Comparison of ENCODE assay signal across 27 mouse cellular contexts in genomic region chr2:22165919-22166318, GRCm38 (mm10).
DNase-seq lines count a peak whose midpoint lies in the region; ATAC-seq and TF ChIP-seq lines count a peak whose summit lies in the region.
"Had no signal": no experiment of that assay in that cellular context is flagged by ENCODE, and none has a peak within 500 bp of the region (broad histone marks: within the 10 kb centered on the region; RNA-seq: fewer than 3 reads in every experiment).

No protein-coding gene starts in this region.

- H3K9ac ChIP-seq in forebrain, embryonic 16.5 days (replicated peaks; ENCODE audit: low read depth, low read length) = no peak overlapping the region
- no peak overlapping the region for H3K9ac ChIP-seq in forebrain, embryonic 12.5 days
- H3K9ac ChIP-seq in kidney, embryonic 15.5 days = no peak overlapping the region
- H3K9ac ChIP-seq: embryonic facial prominence, embryonic 12.5 days; embryonic facial prominence, embryonic 15.5 days; heart, embryonic 12.5 days; heart, embryonic 15.5 days; hindbrain, embryonic 14.5 days had no signal

- H3K4me1 ChIP-seq in forebrain, embryonic 16.5 days (replicated peaks; ENCODE audit: control insufficient read depth, insufficient read depth, low read length) = no peaks in the 10 kb centered on the region
- H3K4me1 ChIP-seq in forebrain, embryonic 12.5 days = no peaks in the 10 kb centered on the region
- H3K4me1 ChIP-seq in kidney, embryonic 15.5 days = no peaks in the 10 kb centered on the region
- H3K4me1 ChIP-seq: embryonic facial prominence, embryonic 12.5 days; embryonic facial prominence, embryonic 15.5 days; heart, embryonic 12.5 days; heart, embryonic 15.5 days; hindbrain, embryonic 10.5 days had no signal

- no peaks in the 10 kb centered on the region for H3K27me3 ChIP-seq in forebrain, embryonic 16.5 days (replicated peaks; ENCODE audit: control insufficient read depth, insufficient read depth, low read length)
- no peaks in the 10 kb centered on the region for H3K27me3 ChIP-seq in forebrain, embryonic 12.5 days
- H3K27me3 ChIP-seq in kidney, embryonic 15.5 days = no peaks in the 10 kb centered on the region
- H3K27me3 ChIP-seq: embryonic facial prominence, embryonic 12.5 days; embryonic facial prominence, embryonic 15.5 days; heart, embryonic 12.5 days; heart, embryonic 15.5 days had no signal

- ATAC-seq in forebrain, embryonic 16.5 days = peak; percentile 87
- no peak for ATAC-seq in forebrain, embryonic 12.5 days (ENCODE audit: low FRiP score)
- ATAC-seq in kidney, embryonic 15.5 days (replicated peaks; ENCODE audit: low FRiP score) = no peak
- ATAC-seq: CD4-positive, CD25-positive, alpha-beta regulatory T cell, adult 4 months; hindbrain, postnatal 0 days; inflammation-experienced regulatory T-cells, adult 6 months; intestine, embryonic 16.5 days had no signal

- TF ChIP-seq CTCF in brain, embryonic 14.5 days (IDR thresholded peaks at IDR 0.05; ENCODE audit: borderline replicate concordance, extremely low read depth, insufficient read depth, insufficient read length) = no peak

- no peak overlapping the region for H3K27ac ChIP-seq in forebrain, embryonic 16.5 days (ENCODE audit: low read length)
- H3K27ac ChIP-seq in forebrain, embryonic 12.5 days = no peak overlapping the region
- H3K27ac ChIP-seq in kidney, embryonic 15.5 days = no peak overlapping the region
- H3K27ac ChIP-seq: embryonic facial prominence, embryonic 12.5 days; embryonic facial prominence, embryonic 15.5 days; heart, embryonic 15.5 days; hindbrain, embryonic 10.5 days; hindbrain, embryonic 14.5 days; hindbrain, postnatal 0 days had no signal

- no peak overlapping the region for H3K4me2 ChIP-seq in forebrain, embryonic 16.5 days (ENCODE audit: low read length)
- no peak overlapping the region for H3K4me2 ChIP-seq in forebrain, embryonic 12.5 days
- no peak overlapping the region for H3K4me2 ChIP-seq in kidney, embryonic 15.5 days
- H3K4me2 ChIP-seq: embryonic facial prominence, embryonic 12.5 days; embryonic facial prominence, embryonic 15.5 days; heart, embryonic 12.5 days; heart, embryonic 15.5 days; hindbrain, embryonic 14.5 days had no signal

- no peak for TF ChIP-seq POLR2A in brain, embryonic 14.5 days (IDR thresholded peaks at IDR 0.05; ENCODE audit: borderline replicate concordance, extremely low read depth, insufficient read depth, insufficient read length, poor library complexity, severe bottlenecking)

- H3K4me3 ChIP-seq in forebrain, embryonic 16.5 days (replicated peaks; ENCODE audit: low read length) = no peak overlapping the region
- H3K4me3 ChIP-seq in forebrain, embryonic 12.5 days (replicated peaks) = no peak overlapping the region
- no peak overlapping the region for H3K4me3 ChIP-seq in kidney, embryonic 15.5 days (replicated peaks)
- H3K4me3 ChIP-seq: embryonic facial prominence, embryonic 12.5 days; embryonic facial prominence, embryonic 15.5 days; heart, embryonic 12.5 days; heart, embryonic 15.5 days; hindbrain, embryonic 10.5 days had no signal

- no peaks in the 10 kb centered on the region for H3K9me3 ChIP-seq in forebrain, embryonic 16.5 days (ENCODE audit: control insufficient read depth, low read length)
- no peaks in the 10 kb centered on the region for H3K9me3 ChIP-seq in forebrain, embryonic 12.5 days
- no peaks in the 10 kb centered on the region for H3K9me3 ChIP-seq in kidney, embryonic 15.5 days (replicated peaks)
- H3K9me3 ChIP-seq: embryonic facial prominence, embryonic 12.5 days; embryonic facial prominence, embryonic 15.5 days; heart, embryonic 12.5 days; heart, embryonic 15.5 days; hindbrain, embryonic 10.5 days had no signal

- H3K36me3 ChIP-seq in forebrain, embryonic 16.5 days (ENCODE audit: control insufficient read depth, insufficient read depth) = no peaks in the 10 kb centered on the region
- no peaks in the 10 kb centered on the region for H3K36me3 ChIP-seq in forebrain, embryonic 12.5 days (replicated peaks)
- no peaks in the 10 kb centered on the region for H3K36me3 ChIP-seq in kidney, embryonic 15.5 days
- H3K36me3 ChIP-seq: embryonic facial prominence, embryonic 12.5 days; embryonic facial prominence, embryonic 15.5 days; heart, embryonic 12.5 days; heart, embryonic 15.5 days; hindbrain, embryonic 10.5 days had no signal

- peak; percentile 20 for DNase-seq in brain, adult 2 months (ENCODE audit: low read depth, low spot score)
- peak; percentile 29 for DNase-seq in brain, embryonic 14.5 days (ENCODE audit: low read depth)
- DNase-seq in right cerebral cortex, adult 18-20 months = no peak
- DNase-seq: adrenal gland, adult 2 months; adrenal gland, postnatal 14 days; cerebellum, adult 11 months; cerebellum, adult 2 months; cerebellum, adult 9-11 months; cerebellum, postnatal 25 days; gastrocnemius, postnatal 25 days; heart, adult 18-20 months; heart, postnatal 10 days; heart, postnatal 36 days; kidney, adult 18-20 months had no signal
